Mouse (Mus musculus): ENCODE measurements at regions not wholly inside any gene's neighbourhood (a gene's known extent, or its start where the extent isn't known, plus 50 kb on each side); places are given as distances from the start of the nearest gene placed in this dataset.

- TF ChIP-seq POLR2A (IDR thresholded peaks at IDR 0.05; ENCODE audit: insufficient read depth, low read length), result no peak
- TF ChIP-seq CTCF (IDR thresholded peaks at IDR 0.05; ENCODE audit: low read depth, low read length), result no peak
Observed at GRCm38 (mm10) chr2:46492299-46492698, 1375.1 kb upstream of the Zeb2 start.
